Mouse (Mus musculus) myocyte (in vitro differentiated cells): Measurements from ENCODE around the gene Xcl1. TPM values are rescaled to one million over a fixed set of nuclear protein-coding genes. Genes with fewer than 3 reads are reported as not detected.

ENCODE experiments used
- H3K27me3 ChIP-seq: one replicate; pipeline ENCODE4 v1.6.1; 2011; ENCODE audit not compliant: control insufficient read depth, insufficient read depth, insufficient read length
- H3K36me3 ChIP-seq: one replicate; pipeline ENCODE4 v1.6.1; 2011; ENCODE audit not compliant: control insufficient read depth, insufficient read depth
- H3K4me2 ChIP-seq: one replicate; pipeline ENCODE4 v1.6.1; 2011; ENCODE audit warnings: low read depth, control low read depth
- H3K4me3 ChIP-seq: one replicate; pipeline ENCODE4 v1.5.1; 2011; ENCODE audit warnings: mild to moderate bottlenecking, control low read depth, moderate library complexity
- H3K79me2 ChIP-seq: one replicate; pipeline ENCODE4 v1.6.1; 2011; ENCODE audit not compliant: control insufficient read depth, insufficient read depth
- H3ac ChIP-seq: one replicate; pipeline ENCODE4 v1.6.1; 2011; ENCODE audit not compliant: control insufficient read depth, insufficient read length
- CEBPB ChIP-seq: IDR thresholded peaks from 2 replicates; pipeline ENCODE4 v1.6.1; 2011; ENCODE audit warnings: mild to moderate bottlenecking, moderate library complexity; ENCODE audit not compliant: poor library complexity, insufficient read depth, severe bottlenecking
- E2F4 ChIP-seq: IDR thresholded peaks from one replicate; pipeline ENCODE4 v1.6.1; 2011; ENCODE audit warnings: mild to moderate bottlenecking, control low read depth, moderate library complexity; ENCODE audit not compliant: insufficient read depth
- MYOD1 ChIP-seq, 3 experiments: IDR thresholded peaks; one replicate each; pipeline ENCODE4 v1.6.1; 2011; ENCODE audit warnings: control low read depth in 2 of 3, low read depth in 2 of 3, mild to moderate bottlenecking in 2 of 3, moderate library complexity in 1 of 3; ENCODE audit not compliant: insufficient read length in 2 of 3, control insufficient read depth in 1 of 3
- POLR2A ChIP-seq: IDR thresholded peaks from one replicate; pipeline ENCODE4 v1.6.1; 2011; ENCODE audit warnings: low read depth, mild to moderate bottlenecking, control low read depth, moderate library complexity; ENCODE audit not compliant: insufficient read length
- POLR2AphosphoS2 ChIP-seq: IDR thresholded peaks from one replicate; pipeline ENCODE4 v1.6.1; 2011; ENCODE audit warnings: low read depth, control low read depth; ENCODE audit not compliant: insufficient read length
- REST ChIP-seq: IDR thresholded peaks from one replicate; pipeline ENCODE4 v1.6.1; 2011; ENCODE audit warnings: mild to moderate bottlenecking, control low read depth, moderate library complexity; ENCODE audit not compliant: insufficient read depth, insufficient read length
- SRF ChIP-seq: IDR thresholded peaks from one replicate; pipeline ENCODE4 v1.6.1; 2011; ENCODE audit warnings: low read depth; ENCODE audit not compliant: control insufficient read depth, insufficient read length
- TCF12 ChIP-seq: IDR thresholded peaks from one replicate; pipeline ENCODE4 v1.6.1; 2011; ENCODE audit warnings: mild to moderate bottlenecking, control low read depth; ENCODE audit not compliant: poor library complexity, insufficient read depth, severe bottlenecking
- TCF3 ChIP-seq: IDR thresholded peaks from one replicate; pipeline ENCODE4 v1.6.1; 2011; ENCODE audit warnings: low read depth, control low read depth; ENCODE audit not compliant: insufficient read length
- USF1 ChIP-seq: IDR thresholded peaks from one replicate; pipeline ENCODE4 v1.6.1; 2011; ENCODE audit warnings: low read depth, mild to moderate bottlenecking, control low read depth, moderate library complexity
- polyA plus RNA-seq: library from polyadenylated mRNA; unstranded; fragments of >200 nt; fragmentation: generic; extraction: Trizol; gene quantifications from one replicate; pipeline ENCODE4 v1.2.1, GENCODE M21; 2012; ENCODE audit warnings: missing spikeins

Xcl1 gene
- polyA plus RNA-seq, 1 experiment: 0.10 TPM

GRCm38 (mm10) chr1:164887775-164888174 is 47.6 kb downstream of the Xcl1 start:
- no peak for TF ChIP-seq TCF3
- no peak for TF ChIP-seq USF1
- TF ChIP-seq POLR2A: no peak
- no peak for TF ChIP-seq MYOD1 (IDR thresholded peaks at IDR 0.05; ENCODE audit: control insufficient read depth in 1 of 3, insufficient read length in 2 of 3, low read depth in 2 of 3)
- TF ChIP-seq SRF: no peak
- TF ChIP-seq CEBPB: no peak
- TF ChIP-seq POLR2AphosphoS2: no peak
- no peak for TF ChIP-seq TCF12
- no peaks in the 10 kb centered on the region for H3K27me3 ChIP-seq
- H3K79me2 ChIP-seq: no peaks in the 10 kb centered on the region
- H3K4me2 ChIP-seq: peak overlapping the region; percentile 57
- H3ac ChIP-seq: no peak overlapping the region
- H3K36me3 ChIP-seq: no peaks in the 10 kb centered on the region
- no peak overlapping the region for H3K4me3 ChIP-seq

- Histone ChIP-seq H3K79me2 (no peaks in the 10 kb centered on the region), H3K36me3 (no peaks in the 10 kb centered on the region), H3ac (no peak overlapping the region), H3K27me3 (no peaks in the 10 kb centered on the region), H3K4me2 (no peak overlapping the region), H3K4me3 (no peak overlapping the region)
- TF ChIP-seq CEBPB: no peak
- TF ChIP-seq REST: no peak
- no peak for TF ChIP-seq TCF3
- TF ChIP-seq MYOD1 (IDR thresholded peaks at IDR 0.05; ENCODE audit: control insufficient read depth in 1 of 3, insufficient read length in 2 of 3, low read depth in 2 of 3): no peak
- no peak for TF ChIP-seq E2F4
- no peak for TF ChIP-seq POLR2AphosphoS2
Measured at GRCm38 (mm10) chr1:164881891-164882290, 53.4 kb downstream of the Xcl1 start.

Other genes with a start within 250 kb of the Xcl1 start
- gene Dpt, start 138.9 kb downstream of the Xcl1 start, polyA plus RNA-seq: 6.3 TPM
- not detected for gene Tbx19, start 225.2 kb upstream of the Xcl1 start, polyA plus RNA-seq